Comparison of ENCODE assay signal across 11 mouse cellular contexts in genomic region chr4:32297071-32297671, GRCm38 (mm10). TPM values are rescaled to one million over a fixed set of nuclear protein-coding genes. Genes with fewer than 3 reads are reported as not detected.
DNase-seq lines count a peak whose midpoint lies in the region; ATAC-seq and TF ChIP-seq lines count a peak whose summit lies in the region.
"Had no signal": no experiment of that assay in that cellular context is flagged by ENCODE, and none has a peak within 500 bp of the region (broad histone marks: within the 10 kb centered on the region; RNA-seq: fewer than 3 reads in every experiment).

No protein-coding gene starts in this region.

- no peaks in the 10 kb centered on the region for H3K27me3 ChIP-seq in hindbrain, embryonic 10.5 days (ENCODE audit: insufficient read depth, poor library complexity, severe bottlenecking)
- no peaks in the 10 kb centered on the region for H3K27me3 ChIP-seq in hindbrain, postnatal 0 days (ENCODE audit: insufficient read depth, low read length)
- no peaks in the 10 kb centered on the region for H3K27me3 ChIP-seq in embryonic facial prominence, embryonic 12.5 days
- H3K27me3 ChIP-seq in heart, embryonic 13.5 days (replicated peaks): no peaks in the 10 kb centered on the region
- no peaks in the 10 kb centered on the region for H3K27me3 ChIP-seq in limb, embryonic 15.5 days
- H3K27me3 ChIP-seq: CH12.LX had no signal

- H3K4me2 ChIP-seq in hindbrain, postnatal 0 days (ENCODE audit: low read depth, low read length): no peak overlapping the region
- no peak overlapping the region for H3K4me2 ChIP-seq in embryonic facial prominence, embryonic 12.5 days (replicated peaks)
- H3K4me2 ChIP-seq in heart, embryonic 13.5 days: no peak overlapping the region
- H3K4me2 ChIP-seq in limb, embryonic 15.5 days: no peak overlapping the region

- H3K9me3 ChIP-seq in hindbrain, embryonic 10.5 days: no peaks in the 10 kb centered on the region
- H3K9me3 ChIP-seq in hindbrain, postnatal 0 days (ENCODE audit: low read length): no peaks in the 10 kb centered on the region
- H3K9me3 ChIP-seq in embryonic facial prominence, embryonic 12.5 days: no peaks in the 10 kb centered on the region
- no peaks in the 10 kb centered on the region for H3K9me3 ChIP-seq in heart, embryonic 13.5 days
- H3K9me3 ChIP-seq in limb, embryonic 15.5 days: no peaks in the 10 kb centered on the region

- ATAC-seq in hindbrain, postnatal 0 days: no peak
- no peak for ATAC-seq in embryonic facial prominence, embryonic 12.5 days (ENCODE audit: insufficient number of reproducible peaks, insufficient read depth, low FRiP score, low TSS enrichment)
- no peak for ATAC-seq in heart, embryonic 13.5 days (ENCODE audit: extremely low read depth, insufficient number of reproducible peaks, low FRiP score, low TSS enrichment)
- ATAC-seq in limb, embryonic 15.5 days (ENCODE audit: insufficient number of reproducible peaks, low FRiP score, low TSS enrichment, low read depth): peak; percentile 74
- ATAC-seq in inflammation-experienced regulatory T-cells, adult 6 months: no peak

- H3K36me3 ChIP-seq in hindbrain, embryonic 10.5 days: no peaks in the 10 kb centered on the region
- no peaks in the 10 kb centered on the region for H3K36me3 ChIP-seq in hindbrain, postnatal 0 days (ENCODE audit: insufficient read depth, low read length)
- no peaks in the 10 kb centered on the region for H3K36me3 ChIP-seq in embryonic facial prominence, embryonic 12.5 days
- H3K36me3 ChIP-seq in heart, embryonic 13.5 days: no peaks in the 10 kb centered on the region
- H3K36me3 ChIP-seq in limb, embryonic 15.5 days: no peaks in the 10 kb centered on the region

- DNase-seq in hindbrain, embryonic 10.5 days (ENCODE audit: low spot score): no peak
- no peak for DNase-seq in hindbrain, postnatal 0 days (ENCODE audit: low spot score)
- no peak for DNase-seq in cerebellum, adult 11-12 months
- no peak for DNase-seq in spleen, postnatal 4 days (ENCODE audit: low spot score in 2 of 2)
- DNase-seq: kidney, postnatal 4 days; thymus, postnatal 4 days had no signal

- no peak overlapping the region for H3K4me3 ChIP-seq in hindbrain, embryonic 10.5 days
- no peak overlapping the region for H3K4me3 ChIP-seq in hindbrain, postnatal 0 days (ENCODE audit: low read length)
- no peak overlapping the region for H3K4me3 ChIP-seq in embryonic facial prominence, embryonic 12.5 days
- H3K4me3 ChIP-seq in heart, embryonic 13.5 days: no peak overlapping the region
- H3K4me3 ChIP-seq in limb, embryonic 15.5 days: no peak overlapping the region

- H3K9ac ChIP-seq in hindbrain, postnatal 0 days (replicated peaks; ENCODE audit: low read length): no peak overlapping the region
- H3K9ac ChIP-seq in embryonic facial prominence, embryonic 12.5 days: no peak overlapping the region
- 0 out of 2 replicates have a peak overlapping the region, but pooled peaks have one; percentile 11 for H3K9ac ChIP-seq in heart, embryonic 13.5 days
- H3K9ac ChIP-seq in limb, embryonic 15.5 days: no peak overlapping the region

- peaks cover 60% of the 10 kb centered on the region for H3K4me1 ChIP-seq in hindbrain, embryonic 10.5 days (replicated peaks)
- H3K4me1 ChIP-seq in hindbrain, postnatal 0 days (ENCODE audit: insufficient read depth, low read length): no peaks in the 10 kb centered on the region
- H3K4me1 ChIP-seq in embryonic facial prominence, embryonic 12.5 days: peaks cover 60% of the 10 kb centered on the region
- peaks cover 75% of the 10 kb centered on the region for H3K4me1 ChIP-seq in heart, embryonic 13.5 days
- H3K4me1 ChIP-seq in limb, embryonic 15.5 days: peaks cover 33% of the 10 kb centered on the region

- no peak for TF ChIP-seq CTCF in hindbrain, postnatal 0 days (IDR thresholded peaks at IDR 0.05; ENCODE audit: low read depth)

- WGBS in hindbrain, embryonic 10.5 days: 14% methylated on average over 6 of the region's 6 CpGs
- 25% methylated on average over 6 of the region's 6 CpGs for WGBS in hindbrain, postnatal 0 days
- WGBS in embryonic facial prominence, embryonic 12.5 days: 12% methylated on average over 6 of the region's 6 CpGs
- 44% methylated on average over 6 of the region's 6 CpGs for WGBS in heart, embryonic 13.5 days
- 27% methylated on average over 6 of the region's 6 CpGs for WGBS in limb, embryonic 15.5 days

- peak overlapping the region; percentile 82 for H3K27ac ChIP-seq in hindbrain, embryonic 10.5 days
- no peak overlapping the region for H3K27ac ChIP-seq in hindbrain, postnatal 0 days
- H3K27ac ChIP-seq in embryonic facial prominence, embryonic 12.5 days: peak overlapping the region; percentile 64
- H3K27ac ChIP-seq in heart, embryonic 13.5 days (replicated peaks): peak overlapping the region; percentile 46
- H3K27ac ChIP-seq in limb, embryonic 15.5 days: peak overlapping the region; percentile 54

RNA-seq across cellular contexts. Expression of gene Bach2, which starts 58.6 kb away (rescaled TPM):
- polyA plus RNA-seq in hindbrain, embryonic 10.5 days (2016; fragmentation: Nextera tagmentation; extraction: Ambion mirVana): 9.5 and 13.4 TPM in 2 replicates
- total RNA-seq in hindbrain, postnatal 0 days (2014; rRNA removed): 11.7 and 13.9 TPM in 2 replicates
- 12.6 and 14.7 TPM in 2 replicates for polyA plus RNA-seq in hindbrain, postnatal 0 days (2015; fragmentation: Nextera tagmentation; extraction: Ambion mirVana)
- polyA plus RNA-seq in embryonic facial prominence, embryonic 12.5 days (2016; fragmentation: Nextera tagmentation; extraction: Ambion mirVana): 13.0 and 13.5 TPM in 2 replicates
- polyA plus RNA-seq in heart, embryonic 13.5 days (2015; fragmentation: Nextera tagmentation; extraction: Ambion mirVana): 7.0 and 7.1 TPM in 2 replicates
- 5.8 TPM in 2 replicates for polyA plus RNA-seq in limb, embryonic 15.5 days (2015; fragmentation: Nextera tagmentation; extraction: Ambion mirVana)
- 10 to 100 TPM in 2 of 3 experiments, 1 to 10 TPM in 1; 1.9 to 18.4 (median 14.6) TPM for polyA plus RNA-seq in inflammation-experienced regulatory T-cells, adult 6 months (2017; shearing (Covaris generic))
- total RNA-seq: CH12.LX had no signal
